Mouse (Mus musculus): ENCODE data around the gene Lyst. TPM values are rescaled to one million over a fixed set of nuclear protein-coding genes. Genes with fewer than 3 reads are reported as not detected.
"Not testable (repeated sequence)": the region's sequence is repeated elsewhere in the genome, so short reads cannot be mapped to it uniquely, and the experiment has no call there.

The Lyst gene
- polyA plus RNA-seq, 1 experiment from 2014 or later, result 10.0 TPM

DNA sequence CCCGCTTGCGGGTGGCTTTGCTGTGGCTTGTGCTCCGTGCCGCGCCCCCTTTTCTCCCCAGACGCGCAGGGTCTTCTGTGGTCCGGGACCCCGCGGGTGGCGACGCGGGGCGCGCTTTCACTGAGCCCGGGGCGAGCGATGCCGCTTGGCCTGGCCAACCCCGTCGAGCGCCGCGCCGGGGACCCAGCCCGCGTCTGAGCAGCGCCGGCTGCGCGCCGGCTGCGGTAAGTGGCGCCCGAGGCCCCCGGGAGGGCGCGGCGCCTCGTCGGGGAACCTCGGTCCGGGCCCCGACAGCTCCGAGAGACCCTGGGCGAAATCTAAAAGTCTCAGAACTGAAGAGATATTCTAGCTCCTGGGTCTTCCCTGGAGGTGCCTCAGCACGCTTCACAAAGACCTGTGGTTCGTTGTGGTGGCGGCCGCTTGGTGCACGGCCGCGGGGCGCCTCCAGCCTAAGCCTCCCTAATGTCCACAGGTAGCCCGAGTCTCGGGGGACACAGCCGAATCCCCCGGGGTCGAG lies 194.3 kb downstream of the Lyst start:
- peak; percentile 50 for ATAC-seq (ENCODE audit: insufficient number of reproducible peaks, insufficient read depth, low FRiP score, low read depth)
- Histone ChIP-seq H3K27ac (ENCODE audit: low read length) (no peak overlapping the region), H3K4me3 (ENCODE audit: low read depth, low read length) (peak overlapping the region; percentile 57), H3K4me2 (replicated peaks; ENCODE audit: low read depth, low read length) (peak overlapping the region; percentile 98), H3K4me1 (ENCODE audit: control insufficient read depth, insufficient read depth, low read length) (no peaks in the 10 kb centered on the region), H3K9ac (replicated peaks; ENCODE audit: low read depth, low read length) (peak overlapping the region; percentile 14; the same call in 1 of the 2 replicates), H3K9me3 (ENCODE audit: control insufficient read depth, low read depth, low read length) (no peaks in the 10 kb centered on the region), H3K27me3 (ENCODE audit: control insufficient read depth, insufficient read depth, low read length) (0 out of 2 replicates have a peak, but pooled peaks cover 3% of the 10 kb centered on the region), H3K36me3 (ENCODE audit: control insufficient read depth, insufficient read depth, low read length) (no peaks in the 10 kb centered on the region)
- WGBS, result under 1% methylated on average over 59 of the region's 59 CpGs

DNA sequence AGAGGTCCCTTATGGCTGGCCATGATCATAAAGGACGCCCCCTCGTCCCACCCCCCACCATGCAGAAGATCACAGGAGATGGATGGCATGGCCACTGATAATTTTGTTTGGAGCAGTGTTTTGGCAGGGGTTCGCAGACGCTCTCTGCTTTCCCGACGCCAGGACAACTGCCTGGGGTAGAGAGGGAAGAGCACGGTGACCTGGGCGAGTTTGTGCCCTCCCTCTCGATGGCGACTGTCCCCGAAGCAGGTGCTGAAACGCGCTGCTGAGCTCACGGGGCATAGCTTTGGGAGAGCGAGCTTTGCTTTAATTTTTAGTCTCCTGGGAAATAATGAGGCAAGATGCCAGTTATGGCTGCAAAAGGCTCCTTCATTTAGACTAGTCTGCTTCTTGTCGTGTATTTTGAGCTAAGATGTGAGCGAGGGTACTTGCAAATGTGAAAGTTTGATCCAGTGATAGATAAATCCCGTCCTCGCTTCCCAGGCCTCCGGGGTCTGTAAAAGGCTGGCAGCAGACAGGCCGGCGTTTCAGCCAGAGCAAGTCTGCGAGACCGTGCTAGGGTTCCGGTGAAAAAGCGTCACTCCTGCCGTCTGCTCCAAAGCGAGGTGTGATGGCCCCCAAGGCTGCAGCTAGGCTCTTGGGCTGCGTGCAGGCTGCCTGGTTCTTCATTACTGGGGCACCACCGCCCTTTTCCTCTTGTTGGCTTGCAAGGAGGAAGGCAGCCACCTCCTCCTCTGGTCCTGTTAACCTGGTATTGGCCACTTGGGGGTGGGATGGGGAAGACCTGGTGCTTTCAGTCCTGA lies 195.0 kb downstream of the Lyst start:
- ATAC-seq (ENCODE audit: insufficient number of reproducible peaks, insufficient read depth, low FRiP score, low read depth), result peak; percentile 56; the same call in 1 of the 2 replicates
- Histone ChIP-seq H3K4me3 (ENCODE audit: low read depth, low read length) (peak overlapping the region; percentile 57; the same call in 1 of the 2 replicates), H3K4me1 (ENCODE audit: control insufficient read depth, insufficient read depth, low read length) (no peaks in the 10 kb centered on the region), H3K27ac (ENCODE audit: low read length) (no peak overlapping the region), H3K4me2 (replicated peaks; ENCODE audit: low read depth, low read length) (peak overlapping the region; percentile 98), H3K36me3 (ENCODE audit: control insufficient read depth, insufficient read depth, low read length) (no peaks in the 10 kb centered on the region), H3K9ac (replicated peaks; ENCODE audit: low read depth, low read length) (no peak overlapping the region), H3K27me3 (ENCODE audit: control insufficient read depth, insufficient read depth, low read length) (0 out of 2 replicates have a peak, but pooled peaks cover 3% of the 10 kb centered on the region), H3K9me3 (ENCODE audit: control insufficient read depth, low read depth, low read length) (no peaks in the 10 kb centered on the region)
- WGBS, result 2% methylated on average over 30 of the region's 30 CpGs

DNA sequence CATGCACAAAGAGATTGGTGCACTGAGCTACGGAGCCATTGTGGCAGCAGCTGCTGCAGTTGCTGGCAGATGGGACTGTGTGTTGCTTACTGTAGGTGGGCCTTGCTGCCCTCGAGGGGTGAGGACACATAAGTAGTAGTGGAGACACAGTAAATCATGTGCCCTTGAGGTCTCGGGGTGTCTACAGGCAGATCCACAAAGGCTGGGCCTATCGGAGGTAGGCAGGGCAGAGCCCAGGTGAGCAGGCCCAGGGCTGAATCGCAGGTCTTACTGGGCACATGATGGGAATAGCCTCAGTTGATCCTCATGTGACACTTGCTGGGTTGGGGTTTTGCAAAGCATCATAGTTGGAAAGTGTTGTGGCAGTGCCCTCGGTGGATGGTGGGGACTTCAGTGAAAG lies 196.8 kb downstream of the Lyst start:
- H3K27me3 ChIP-seq (ENCODE audit: control insufficient read depth, insufficient read depth, low read length), result 0 out of 2 replicates have a peak, but pooled peaks cover 3% of the 10 kb centered on the region
- 87% methylated on average over 6 of the region's 6 CpGs for WGBS

GRCm38 (mm10) chr13:13788070-13788469 lies 197.9 kb downstream of the Lyst start:
- H3K27ac ChIP-seq (ENCODE audit: low read length), result no peak overlapping the region
- H3K27me3 ChIP-seq (ENCODE audit: control insufficient read depth, insufficient read depth, low read length), result 0 out of 2 replicates have a peak, but pooled peaks cover under 1% of the 10 kb centered on the region
- 91% methylated on average over 4 of the region's 4 CpGs for WGBS
- H3K4me2 ChIP-seq (replicated peaks; ENCODE audit: low read depth, low read length), result no peak overlapping the region
- no peak overlapping the region for H3K4me3 ChIP-seq (ENCODE audit: low read depth, low read length)
- no peak overlapping the region for H3K9ac ChIP-seq (replicated peaks; ENCODE audit: low read depth, low read length)
- no peak for ATAC-seq (ENCODE audit: insufficient number of reproducible peaks, insufficient read depth, low FRiP score, low read depth)
- no peaks in the 10 kb centered on the region for H3K4me1 ChIP-seq (ENCODE audit: control insufficient read depth, insufficient read depth, low read length)
- H3K36me3 ChIP-seq (ENCODE audit: control insufficient read depth, insufficient read depth, low read length), result no peaks in the 10 kb centered on the region
- no peaks in the 10 kb centered on the region for H3K9me3 ChIP-seq (ENCODE audit: control insufficient read depth, low read depth, low read length)

More for the DNA sequence above, 196.8 kb downstream of the Lyst start:
- H3K9ac ChIP-seq (replicated peaks; ENCODE audit: low read depth, low read length), result no peak overlapping the region
- no peaks in the 10 kb centered on the region for H3K36me3 ChIP-seq (ENCODE audit: control insufficient read depth, insufficient read depth, low read length)
- no peaks in the 10 kb centered on the region for H3K4me1 ChIP-seq (ENCODE audit: control insufficient read depth, insufficient read depth, low read length)
- no peak overlapping the region for H3K27ac ChIP-seq (ENCODE audit: low read length)
- no peak overlapping the region for H3K4me2 ChIP-seq (replicated peaks; ENCODE audit: low read depth, low read length)
- H3K4me3 ChIP-seq (ENCODE audit: low read depth, low read length), result no peak overlapping the region
- H3K9me3 ChIP-seq (ENCODE audit: control insufficient read depth, low read depth, low read length), result no peaks in the 10 kb centered on the region
- no peak for ATAC-seq (ENCODE audit: insufficient number of reproducible peaks, insufficient read depth, low FRiP score, low read depth)

GRCm38 (mm10) chr13:13791981-13792380 lies 201.8 kb downstream of the Lyst start:
- Histone ChIP-seq H3K4me2 (replicated peaks; ENCODE audit: low read depth, low read length) (no peak overlapping the region), H3K36me3 (ENCODE audit: control insufficient read depth, insufficient read depth, low read length) (no peaks in the 10 kb centered on the region), H3K4me1 (ENCODE audit: control insufficient read depth, insufficient read depth, low read length) (no peaks in the 10 kb centered on the region), H3K27me3 (ENCODE audit: control insufficient read depth, insufficient read depth, low read length) (no peaks in the 10 kb centered on the region), H3K9me3 (ENCODE audit: control insufficient read depth, low read depth, low read length) (no peaks in the 10 kb centered on the region), H3K27ac (ENCODE audit: low read length) (no peak overlapping the region), H3K9ac (replicated peaks; ENCODE audit: low read depth, low read length) (no peak overlapping the region), H3K4me3 (ENCODE audit: low read depth, low read length) (no peak overlapping the region)
- no peak for ATAC-seq (ENCODE audit: insufficient number of reproducible peaks, insufficient read depth, low FRiP score, low read depth)
- WGBS, result 85% methylated on average over 3 of the region's 3 CpGs

DNA sequence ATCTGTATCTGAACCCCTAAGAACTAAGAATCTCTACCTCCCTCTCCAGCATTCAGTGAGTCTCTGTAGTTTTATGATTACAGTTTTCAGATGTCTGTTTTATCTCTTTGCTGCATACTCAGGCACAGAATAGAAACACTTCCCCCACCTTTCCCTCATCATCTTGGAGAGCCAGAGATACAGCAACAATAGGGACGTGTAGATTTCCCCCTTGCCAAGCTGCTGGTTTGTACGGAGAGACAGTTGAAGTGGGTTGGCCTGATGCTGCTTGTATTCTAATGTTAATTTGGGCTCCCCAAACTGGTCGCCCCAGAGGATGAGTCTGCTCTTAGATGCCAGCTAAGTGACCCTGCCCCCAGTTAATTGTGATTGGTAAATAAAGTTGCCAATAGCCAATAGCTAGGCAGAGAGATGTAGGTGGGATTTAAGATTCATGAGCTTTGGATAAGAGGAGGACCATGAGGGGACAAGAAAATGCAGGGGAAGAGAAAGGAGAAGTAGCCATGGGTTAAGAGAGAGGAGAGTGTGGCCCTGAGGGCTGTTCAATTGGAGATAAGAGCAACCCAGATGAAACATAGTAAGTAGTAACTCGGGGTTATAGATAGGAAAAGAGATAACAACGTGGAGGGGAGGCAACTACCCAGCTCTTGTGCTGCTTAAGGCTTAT lies 205.1 kb downstream of the Lyst start:
- no peaks in the 10 kb centered on the region for H3K9me3 ChIP-seq (ENCODE audit: control insufficient read depth, low read depth, low read length)
- no peaks in the 10 kb centered on the region for H3K36me3 ChIP-seq (ENCODE audit: control insufficient read depth, insufficient read depth, low read length)
- H3K4me1 ChIP-seq (ENCODE audit: control insufficient read depth, insufficient read depth, low read length), result no peaks in the 10 kb centered on the region
- H3K9ac ChIP-seq (replicated peaks; ENCODE audit: low read depth, low read length), result no peak overlapping the region
- no peak overlapping the region for H3K4me3 ChIP-seq (ENCODE audit: low read depth, low read length)
- H3K27ac ChIP-seq (ENCODE audit: low read length), result no peak overlapping the region
- no peak overlapping the region for H3K4me2 ChIP-seq (replicated peaks; ENCODE audit: low read depth, low read length)
- ATAC-seq (ENCODE audit: insufficient number of reproducible peaks, insufficient read depth, low FRiP score, low read depth), result no peak
- H3K27me3 ChIP-seq (ENCODE audit: control insufficient read depth, insufficient read depth, low read length), result no peaks in the 10 kb centered on the region
- whole genome bisulfite sequencing, result 38% methylated on average over 5 of the region's 5 CpGs

- Histone ChIP-seq H3K27me3 (ENCODE audit: control insufficient read depth, insufficient read depth, low read length) (no peaks in the 10 kb centered on the region), H3K4me2 (replicated peaks; ENCODE audit: low read depth, low read length) (no peak overlapping the region)
- 56% methylated on average over 1 of the region's 1 CpGs for WGBS
These were observed 205.9 kb downstream of the Lyst start for GRCm38 (mm10) chr13:13796082-13796481.

DNA sequence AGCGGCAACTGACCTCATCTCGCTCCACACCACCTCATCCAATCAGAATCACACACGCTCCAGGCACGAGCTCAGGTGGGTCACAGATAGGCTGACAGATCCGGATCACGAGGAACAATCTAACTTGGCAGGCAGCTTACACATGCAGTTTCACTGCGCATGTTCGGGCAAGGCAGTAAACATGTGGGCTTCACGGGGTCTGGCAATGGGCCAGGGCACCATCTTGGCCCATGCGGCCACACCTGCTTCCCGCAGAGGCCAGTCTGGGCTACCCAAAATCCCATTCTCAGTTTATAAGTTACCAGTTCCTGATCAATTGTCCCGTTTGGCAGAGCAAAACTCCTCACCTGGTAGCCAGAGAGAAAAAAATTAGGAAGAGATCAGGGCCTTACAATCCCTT lies 207.6 kb downstream of the Lyst start:
- not testable (repeated sequence) for H3K4me2 ChIP-seq (replicated peaks; ENCODE audit: low read depth, low read length); H3K4me3 ChIP-seq (ENCODE audit: low read depth, low read length); H3K4me1 ChIP-seq (ENCODE audit: control insufficient read depth, insufficient read depth, low read length); H3K36me3 ChIP-seq (ENCODE audit: control insufficient read depth, insufficient read depth, low read length); H3K27me3 ChIP-seq (ENCODE audit: control insufficient read depth, insufficient read depth, low read length); H3K27ac ChIP-seq (ENCODE audit: low read length); ATAC-seq (ENCODE audit: insufficient number of reproducible peaks, insufficient read depth, low FRiP score, low read depth); H3K9ac ChIP-seq (replicated peaks; ENCODE audit: low read depth, low read length); H3K9me3 ChIP-seq (ENCODE audit: control insufficient read depth, low read depth, low read length)
- 91% methylated on average over 12 of the region's 12 CpGs for WGBS

More at GRCm38 (mm10) chr13:13796082-13796481, 205.9 kb downstream of the Lyst start:
- Histone ChIP-seq H3K9ac (replicated peaks; ENCODE audit: low read depth, low read length) (no peak overlapping the region), H3K9me3 (ENCODE audit: control insufficient read depth, low read depth, low read length) (no peaks in the 10 kb centered on the region), H3K4me3 (ENCODE audit: low read depth, low read length) (no peak overlapping the region), H3K27ac (ENCODE audit: low read length) (no peak overlapping the region), H3K36me3 (ENCODE audit: control insufficient read depth, insufficient read depth, low read length) (no peaks in the 10 kb centered on the region), H3K4me1 (ENCODE audit: control insufficient read depth, insufficient read depth, low read length) (no peaks in the 10 kb centered on the region)
- ATAC-seq (ENCODE audit: insufficient number of reproducible peaks, insufficient read depth, low FRiP score, low read depth), result no peak
